Mouse (Mus musculus): ENCODE results near the gene Kif21b. TPM values are rescaled to one million over a fixed set of nuclear protein-coding genes. Genes with fewer than 3 reads are reported as not detected.
A peak's percentile ranks its signal among the peaks of the same experiment; 100 is the strongest.

Kif21b gene
- polyA plus RNA-seq, 1 experiment from 2014 or later: 56.4 TPM

- Histone ChIP-seq H3K4me3 (replicated peaks; ENCODE audit: low read depth, low read length) (peak overlapping the region; percentile 93), H3K4me2 (ENCODE audit: low read length) (peak overlapping the region; percentile 90), H3K36me3 (ENCODE audit: control insufficient read depth, insufficient read depth, low read length) (no peaks in the 10 kb centered on the region), H3K27me3 (ENCODE audit: control insufficient read depth, insufficient read depth, low read length) (no peaks in the 10 kb centered on the region), H3K27ac (replicated peaks; ENCODE audit: low read depth, low read length) (peak overlapping the region; percentile 92), H3K4me1 (ENCODE audit: control insufficient read depth, insufficient read depth, low read length) (peaks cover 55% of the 10 kb centered on the region), H3K9me3 (ENCODE audit: control insufficient read depth, low read length) (no peaks in the 10 kb centered on the region), H3K9ac (replicated peaks; ENCODE audit: low read length) (peak overlapping the region; percentile 98)
- peak; percentile 64 for DNase-seq
- WGBS: 14% methylated on average over 10 of the region's 10 CpGs
- ATAC-seq (ENCODE audit: low FRiP score, low TSS enrichment): 0 out of 2 replicates have a peak, but pooled peaks have one; percentile 7
Measured at GRCm38 (mm10) chr1:136132386-136133201, 1.4 kb downstream of the Kif21b start.

GRCm38 (mm10) chr1:136133570-136134240 is 2.5 kb downstream of the Kif21b start:
- Histone ChIP-seq H3K4me3 (replicated peaks; ENCODE audit: low read depth, low read length) (peak overlapping the region; percentile 93), H3K9ac (replicated peaks; ENCODE audit: low read length) (peak overlapping the region; percentile 98), H3K4me2 (ENCODE audit: low read length) (peak overlapping the region; percentile 90), H3K27ac (replicated peaks; ENCODE audit: low read depth, low read length) (peak overlapping the region; percentile 92), H3K4me1 (ENCODE audit: control insufficient read depth, insufficient read depth, low read length) (peaks cover 66% of the 10 kb centered on the region), H3K27me3 (ENCODE audit: control insufficient read depth, insufficient read depth, low read length) (no peaks in the 10 kb centered on the region), H3K9me3 (ENCODE audit: control insufficient read depth, low read length) (no peaks in the 10 kb centered on the region), H3K36me3 (ENCODE audit: control insufficient read depth, insufficient read depth, low read length) (no peaks in the 10 kb centered on the region)
- DNase-seq: peak; percentile 53
- 28% methylated on average over 13 of the region's 13 CpGs for WGBS
- no peak for ATAC-seq (ENCODE audit: low FRiP score, low TSS enrichment)

GRCm38 (mm10) chr1:136134547-136134946 is 3.4 kb downstream of the Kif21b start:
- Histone ChIP-seq H3K36me3 (ENCODE audit: control insufficient read depth, insufficient read depth, low read length) (no peaks in the 10 kb centered on the region), H3K9ac (replicated peaks; ENCODE audit: low read length) (peak overlapping the region; percentile 98), H3K9me3 (ENCODE audit: control insufficient read depth, low read length) (no peaks in the 10 kb centered on the region), H3K4me1 (ENCODE audit: control insufficient read depth, insufficient read depth, low read length) (peaks cover 75% of the 10 kb centered on the region), H3K27me3 (ENCODE audit: control insufficient read depth, insufficient read depth, low read length) (no peaks in the 10 kb centered on the region), H3K4me3 (replicated peaks; ENCODE audit: low read depth, low read length) (peak overlapping the region; percentile 93), H3K27ac (replicated peaks; ENCODE audit: low read depth, low read length) (no peak overlapping the region), H3K4me2 (ENCODE audit: low read length) (peak overlapping the region; percentile 90)
- 73% methylated on average over 2 of the region's 2 CpGs for WGBS
- no peak for ATAC-seq (ENCODE audit: low FRiP score, low TSS enrichment)
- no peak for DNase-seq

GRCm38 (mm10) chr1:136135046-136135445 is 3.9 kb downstream of the Kif21b start:
- peak overlapping the region; percentile 93; the same call in 1 of the 2 replicates for H3K4me3 ChIP-seq (replicated peaks; ENCODE audit: low read depth, low read length)
- no peak for ATAC-seq (ENCODE audit: low FRiP score, low TSS enrichment)
- WGBS: 71% methylated on average over 1 of the region's 1 CpGs

GRCm38 (mm10) chr1:136135777-136136444 is 4.7 kb downstream of the Kif21b start:
- Histone ChIP-seq H3K27ac (replicated peaks; ENCODE audit: low read depth, low read length) (no peak overlapping the region; the same call in 1 of the 2 replicates), H3K9me3 (ENCODE audit: control insufficient read depth, low read length) (no peaks in the 10 kb centered on the region), H3K36me3 (ENCODE audit: control insufficient read depth, insufficient read depth, low read length) (no peaks in the 10 kb centered on the region), H3K4me1 (ENCODE audit: control insufficient read depth, insufficient read depth, low read length) (peaks cover 77% of the 10 kb centered on the region), H3K27me3 (ENCODE audit: control insufficient read depth, insufficient read depth, low read length) (no peaks in the 10 kb centered on the region), H3K9ac (replicated peaks; ENCODE audit: low read length) (0 out of 2 replicates have a peak overlapping the region, but pooled peaks have one; percentile 14), H3K4me2 (ENCODE audit: low read length) (peak overlapping the region; percentile 90), H3K4me3 (replicated peaks; ENCODE audit: low read depth, low read length) (no peak overlapping the region)
- ATAC-seq (ENCODE audit: low FRiP score, low TSS enrichment): no peak
- WGBS: 65% methylated on average over 6 of the region's 6 CpGs
- DNase-seq: no peak

More at GRCm38 (mm10) chr1:136135046-136135445, 3.9 kb downstream of the Kif21b start:
- no peak overlapping the region for H3K27ac ChIP-seq (replicated peaks; ENCODE audit: low read depth, low read length)
- H3K9me3 ChIP-seq (ENCODE audit: control insufficient read depth, low read length): no peaks in the 10 kb centered on the region
- H3K4me2 ChIP-seq (ENCODE audit: low read length): peak overlapping the region; percentile 90
- H3K27me3 ChIP-seq (ENCODE audit: control insufficient read depth, insufficient read depth, low read length): no peaks in the 10 kb centered on the region
- H3K4me1 ChIP-seq (ENCODE audit: control insufficient read depth, insufficient read depth, low read length): peaks cover 77% of the 10 kb centered on the region
- peak overlapping the region; percentile 98; the same call in 1 of the 2 replicates for H3K9ac ChIP-seq (replicated peaks; ENCODE audit: low read length)
- DNase-seq: no peak
- no peaks in the 10 kb centered on the region for H3K36me3 ChIP-seq (ENCODE audit: control insufficient read depth, insufficient read depth, low read length)

GRCm38 (mm10) chr1:136136547-136136946 is 5.4 kb downstream of the Kif21b start:
- Histone ChIP-seq H3K27me3 (ENCODE audit: control insufficient read depth, insufficient read depth, low read length) (no peaks in the 10 kb centered on the region), H3K4me1 (ENCODE audit: control insufficient read depth, insufficient read depth, low read length) (peaks cover 83% of the 10 kb centered on the region), H3K36me3 (ENCODE audit: control insufficient read depth, insufficient read depth, low read length) (no peaks in the 10 kb centered on the region), H3K4me3 (replicated peaks; ENCODE audit: low read depth, low read length) (no peak overlapping the region), H3K9ac (replicated peaks; ENCODE audit: low read length) (0 out of 2 replicates have a peak overlapping the region, but pooled peaks have one; percentile 14), H3K9me3 (ENCODE audit: control insufficient read depth, low read length) (no peaks in the 10 kb centered on the region), H3K27ac (replicated peaks; ENCODE audit: low read depth, low read length) (no peak overlapping the region), H3K4me2 (ENCODE audit: low read length) (peak overlapping the region; percentile 90)
- WGBS: 54% methylated on average over 4 of the region's 4 CpGs
- no peak for DNase-seq
- no peak for ATAC-seq (ENCODE audit: low FRiP score, low TSS enrichment)

- ATAC-seq (ENCODE audit: low FRiP score, low TSS enrichment): no peak
- Histone ChIP-seq H3K27me3 (ENCODE audit: control insufficient read depth, insufficient read depth, low read length) (no peaks in the 10 kb centered on the region), H3K9ac (replicated peaks; ENCODE audit: low read length) (0 out of 2 replicates have a peak overlapping the region, but pooled peaks have one; percentile 1), H3K9me3 (ENCODE audit: control insufficient read depth, low read length) (no peaks in the 10 kb centered on the region), H3K4me3 (replicated peaks; ENCODE audit: low read depth, low read length) (no peak overlapping the region), H3K4me2 (ENCODE audit: low read length) (peak overlapping the region; percentile 90), H3K27ac (replicated peaks; ENCODE audit: low read depth, low read length) (peak overlapping the region; percentile 58), H3K4me1 (ENCODE audit: control insufficient read depth, insufficient read depth, low read length) (peaks cover 88% of the 10 kb centered on the region), H3K36me3 (ENCODE audit: control insufficient read depth, insufficient read depth, low read length) (no peaks in the 10 kb centered on the region)
- no peak for DNase-seq
- 30% methylated on average over 7 of the region's 7 CpGs for WGBS
Measured at GRCm38 (mm10) chr1:136137071-136137531, 5.9 kb downstream of the Kif21b start.

- peak; percentile 90 for DNase-seq
- WGBS: under 1% methylated on average over 4 of the region's 4 CpGs
- H3K27me3 ChIP-seq (ENCODE audit: control insufficient read depth, insufficient read depth, low read length): no peaks in the 10 kb centered on the region
- H3K27ac ChIP-seq (replicated peaks; ENCODE audit: low read depth, low read length): peak overlapping the region; percentile 58
- H3K9ac ChIP-seq (replicated peaks; ENCODE audit: low read length): 0 out of 2 replicates have a peak overlapping the region, but pooled peaks have one; percentile 1
- no peaks in the 10 kb centered on the region for H3K36me3 ChIP-seq (ENCODE audit: control insufficient read depth, insufficient read depth, low read length)
- H3K4me2 ChIP-seq (ENCODE audit: low read length): peak overlapping the region; percentile 90
- no peak for ATAC-seq (ENCODE audit: low FRiP score, low TSS enrichment)
- peaks cover 93% of the 10 kb centered on the region for H3K4me1 ChIP-seq (ENCODE audit: control insufficient read depth, insufficient read depth, low read length)
- H3K4me3 ChIP-seq (replicated peaks; ENCODE audit: low read depth, low read length): no peak overlapping the region
- no peaks in the 10 kb centered on the region for H3K9me3 ChIP-seq (ENCODE audit: control insufficient read depth, low read length)
Measured at GRCm38 (mm10) chr1:136137575-136137974, 6.4 kb downstream of the Kif21b start.

Data from midbrain, embryonic 14.5 days (tissue).